In genomic region chr13:119709388-119710267, GRCm38 (mm10) we compare ENCODE assay signal across 11 mouse cellular contexts. TPM values are rescaled to one million over a fixed set of nuclear protein-coding genes. Genes with fewer than 3 reads are reported as not detected.
DNase-seq lines count a peak whose midpoint lies in the region; ATAC-seq lines count a peak whose summit lies in the region.
"Had no signal": no experiment of that assay in that cellular context is flagged by ENCODE, and none has a peak within 500 bp of the region (broad histone marks: within the 10 kb centered on the region; RNA-seq: fewer than 3 reads in every experiment).

No protein-coding gene starts in this region.

- no peaks in the 10 kb centered on the region for H3K4me1 ChIP-seq in hindbrain, embryonic 11.5 days (replicated peaks; ENCODE audit: control insufficient read depth, insufficient read depth, low read length)
- H3K4me1 ChIP-seq in hindbrain, embryonic 10.5 days (replicated peaks) = no peaks in the 10 kb centered on the region
- H3K4me1 ChIP-seq in midbrain, embryonic 11.5 days (ENCODE audit: control insufficient read depth, insufficient read depth, low read length) = no peaks in the 10 kb centered on the region
- H3K4me1 ChIP-seq in midbrain, embryonic 10.5 days = no peaks in the 10 kb centered on the region
- no peaks in the 10 kb centered on the region for H3K4me1 ChIP-seq in embryonic facial prominence, embryonic 15.5 days
- no peaks in the 10 kb centered on the region for H3K4me1 ChIP-seq in neural tube, embryonic 13.5 days (replicated peaks)

- 97% methylated on average over 8 of the region's 8 CpGs for WGBS in hindbrain, embryonic 11.5 days
- WGBS in hindbrain, embryonic 10.5 days = 92% methylated on average over 8 of the region's 8 CpGs
- 92% methylated on average over 8 of the region's 8 CpGs for whole genome bisulfite sequencing in midbrain, embryonic 11.5 days
- 95% methylated on average over 8 of the region's 8 CpGs for WGBS in midbrain, embryonic 10.5 days
- whole genome bisulfite sequencing in embryonic facial prominence, embryonic 15.5 days = 81% methylated on average over 8 of the region's 8 CpGs
- 91% methylated on average over 8 of the region's 8 CpGs for WGBS in neural tube, embryonic 13.5 days

- H3K9ac ChIP-seq in hindbrain, embryonic 11.5 days (ENCODE audit: low read depth, low read length) = no peak overlapping the region
- H3K9ac ChIP-seq in midbrain, embryonic 11.5 days (ENCODE audit: low read length) = no peak overlapping the region
- H3K9ac ChIP-seq in embryonic facial prominence, embryonic 15.5 days = no peak overlapping the region
- no peak overlapping the region for H3K9ac ChIP-seq in neural tube, embryonic 13.5 days

- H3K4me3 ChIP-seq in hindbrain, embryonic 11.5 days (ENCODE audit: low read depth, low read length) = no peak overlapping the region
- H3K4me3 ChIP-seq in hindbrain, embryonic 10.5 days = no peak overlapping the region
- no peak overlapping the region for H3K4me3 ChIP-seq in midbrain, embryonic 11.5 days (ENCODE audit: low read depth, low read length)
- no peak overlapping the region for H3K4me3 ChIP-seq in midbrain, embryonic 10.5 days
- H3K4me3 ChIP-seq in embryonic facial prominence, embryonic 15.5 days (replicated peaks) = no peak overlapping the region
- no peak overlapping the region for H3K4me3 ChIP-seq in neural tube, embryonic 13.5 days
- H3K4me3 ChIP-seq: erythroblast, embryonic 14.5 days had no signal

- no peaks in the 10 kb centered on the region for H3K27me3 ChIP-seq in hindbrain, embryonic 11.5 days (ENCODE audit: control insufficient read depth, insufficient read depth, low read length)
- no peaks in the 10 kb centered on the region for H3K27me3 ChIP-seq in hindbrain, embryonic 10.5 days (ENCODE audit: insufficient read depth, poor library complexity, severe bottlenecking)
- no peaks in the 10 kb centered on the region for H3K27me3 ChIP-seq in midbrain, embryonic 11.5 days (ENCODE audit: control insufficient read depth, insufficient read depth, low read length)
- H3K27me3 ChIP-seq in midbrain, embryonic 10.5 days (ENCODE audit: low read depth, poor library complexity, severe bottlenecking) = no peaks in the 10 kb centered on the region
- no peaks in the 10 kb centered on the region for H3K27me3 ChIP-seq in embryonic facial prominence, embryonic 15.5 days
- no peaks in the 10 kb centered on the region for H3K27me3 ChIP-seq in neural tube, embryonic 13.5 days

- no peaks in the 10 kb centered on the region for H3K9me3 ChIP-seq in hindbrain, embryonic 11.5 days (ENCODE audit: control insufficient read depth, low read length)
- no peaks in the 10 kb centered on the region for H3K9me3 ChIP-seq in hindbrain, embryonic 10.5 days
- no peaks in the 10 kb centered on the region for H3K9me3 ChIP-seq in midbrain, embryonic 11.5 days (ENCODE audit: control insufficient read depth, low read length)
- no peaks in the 10 kb centered on the region for H3K9me3 ChIP-seq in midbrain, embryonic 10.5 days (replicated peaks)
- H3K9me3 ChIP-seq in embryonic facial prominence, embryonic 15.5 days (replicated peaks) = no peaks in the 10 kb centered on the region
- H3K9me3 ChIP-seq in neural tube, embryonic 13.5 days = no peaks in the 10 kb centered on the region

- ATAC-seq in hindbrain, embryonic 11.5 days (ENCODE audit: low FRiP score) = peak; percentile 31
- ATAC-seq in midbrain, embryonic 11.5 days (ENCODE audit: low FRiP score) = peak; percentile 28; the same call in 1 of the 2 replicates
- no peak for ATAC-seq in embryonic facial prominence, embryonic 15.5 days (ENCODE audit: insufficient number of reproducible peaks, low FRiP score, low TSS enrichment, low read depth)
- ATAC-seq in neural tube, embryonic 13.5 days (ENCODE audit: low read depth) = 0 out of 2 replicates have a peak, but pooled peaks have one; percentile 32

- H3K4me2 ChIP-seq in hindbrain, embryonic 11.5 days (replicated peaks; ENCODE audit: low read depth, low read length) = no peak overlapping the region
- H3K4me2 ChIP-seq in midbrain, embryonic 11.5 days = no peak overlapping the region
- H3K4me2 ChIP-seq in embryonic facial prominence, embryonic 15.5 days (replicated peaks) = no peak overlapping the region
- H3K4me2 ChIP-seq in neural tube, embryonic 13.5 days = no peak overlapping the region

- peaks cover 11% of the 10 kb centered on the region for H3K36me3 ChIP-seq in hindbrain, embryonic 11.5 days (ENCODE audit: control insufficient read depth, insufficient read depth, low read length)
- peaks cover 79% of the 10 kb centered on the region for H3K36me3 ChIP-seq in hindbrain, embryonic 10.5 days
- H3K36me3 ChIP-seq in midbrain, embryonic 11.5 days (ENCODE audit: control insufficient read depth, insufficient read depth, low read length) = peaks cover 28% of the 10 kb centered on the region
- peaks cover 83% of the 10 kb centered on the region for H3K36me3 ChIP-seq in midbrain, embryonic 10.5 days
- H3K36me3 ChIP-seq in embryonic facial prominence, embryonic 15.5 days = peaks cover 44% of the 10 kb centered on the region
- peaks cover 84% of the 10 kb centered on the region for H3K36me3 ChIP-seq in neural tube, embryonic 13.5 days

- H3K27ac ChIP-seq in hindbrain, embryonic 11.5 days (ENCODE audit: low read depth, low read length) = no peak overlapping the region
- no peak overlapping the region for H3K27ac ChIP-seq in hindbrain, embryonic 10.5 days
- no peak overlapping the region for H3K27ac ChIP-seq in midbrain, embryonic 11.5 days (ENCODE audit: low read depth, low read length)
- H3K27ac ChIP-seq in midbrain, embryonic 10.5 days (replicated peaks) = no peak overlapping the region
- H3K27ac ChIP-seq in embryonic facial prominence, embryonic 15.5 days (replicated peaks) = 0 out of 2 replicates have a peak overlapping the region, but pooled peaks have one; percentile 31
- no peak overlapping the region for H3K27ac ChIP-seq in neural tube, embryonic 13.5 days (replicated peaks)

- DNase-seq in hindbrain, embryonic 11.5 days (ENCODE audit: low spot score) = no peak
- DNase-seq in hindbrain, embryonic 10.5 days (ENCODE audit: low spot score) = no peak
- no peak for DNase-seq in midbrain, embryonic 11.5 days (ENCODE audit: low spot score, missing footprints)
- DNase-seq in midbrain, embryonic 10.5 days (ENCODE audit: low spot score) = no peak
- no peak for DNase-seq in thymus, postnatal 36 days
- no peak for DNase-seq in c-Kit-positive CD71-positive TER-119-positive erythroid progenitor cells, embryonic 14.5 days (ENCODE audit: low spot score)
- DNase-seq: cerebellum, postnatal 14 days; thymus, postnatal 14 days had no signal

RNA-seq across cellular contexts. Expression of gene Hmgcs1, which starts 19.4 kb away (rescaled TPM):
- 493 and 527 TPM in 2 replicates for polyA plus RNA-seq in hindbrain, embryonic 11.5 days (2014; fragmentation: Nextera tagmentation; extraction: Ambion mirVana)
- polyA plus RNA-seq in hindbrain, embryonic 10.5 days (2016; fragmentation: Nextera tagmentation; extraction: Ambion mirVana) = 342 and 383 TPM in 2 replicates
- 516 and 569 TPM in 2 replicates for polyA plus RNA-seq in midbrain, embryonic 11.5 days (2014; fragmentation: Nextera tagmentation; extraction: Ambion mirVana)
- polyA plus RNA-seq in midbrain, embryonic 10.5 days (2016; fragmentation: Nextera tagmentation; extraction: Ambion mirVana) = 404 and 439 TPM in 2 replicates
- polyA plus RNA-seq in embryonic facial prominence, embryonic 15.5 days (2015; fragmentation: Nextera tagmentation; extraction: Ambion mirVana) = 119 and 128 TPM in 2 replicates
- 381 and 414 TPM in 2 replicates for polyA plus RNA-seq in neural tube, embryonic 13.5 days (2015; fragmentation: Nextera tagmentation; extraction: Ambion mirVana)

RNA-seq across cellular contexts. Expression of gene Nim1k, which starts 46.1 kb away (rescaled TPM):
- 1.0 and 2.1 TPM in 2 replicates for polyA plus RNA-seq in hindbrain, embryonic 11.5 days (2014; fragmentation: Nextera tagmentation; extraction: Ambion mirVana)
- 1.3 and 1.5 TPM in 2 replicates for polyA plus RNA-seq in hindbrain, embryonic 10.5 days (2016; fragmentation: Nextera tagmentation; extraction: Ambion mirVana)
- 1.9 and 2.4 TPM in 2 replicates for polyA plus RNA-seq in midbrain, embryonic 11.5 days (2014; fragmentation: Nextera tagmentation; extraction: Ambion mirVana)
- 2.4 and 2.5 TPM in 2 replicates for polyA plus RNA-seq in midbrain, embryonic 10.5 days (2016; fragmentation: Nextera tagmentation; extraction: Ambion mirVana)
- polyA plus RNA-seq in embryonic facial prominence, embryonic 15.5 days (2015; fragmentation: Nextera tagmentation; extraction: Ambion mirVana) = 1.7 and 1.8 TPM in 2 replicates
- 3.6 and 3.8 TPM in 2 replicates for polyA plus RNA-seq in neural tube, embryonic 13.5 days (2015; fragmentation: Nextera tagmentation; extraction: Ambion mirVana)
- polyA plus RNA-seq: erythroblast, embryonic 14.5 days had no signal
